Mouse (Mus musculus): ENCODE measurements around the gene Sugt1. TPM values are rescaled to one million over a fixed set of nuclear protein-coding genes. Genes with fewer than 3 reads are reported as not detected.

Gene Sugt1
- polyA plus RNA-seq, 2 experiments = 55.4 to 122 TPM

DNA sequence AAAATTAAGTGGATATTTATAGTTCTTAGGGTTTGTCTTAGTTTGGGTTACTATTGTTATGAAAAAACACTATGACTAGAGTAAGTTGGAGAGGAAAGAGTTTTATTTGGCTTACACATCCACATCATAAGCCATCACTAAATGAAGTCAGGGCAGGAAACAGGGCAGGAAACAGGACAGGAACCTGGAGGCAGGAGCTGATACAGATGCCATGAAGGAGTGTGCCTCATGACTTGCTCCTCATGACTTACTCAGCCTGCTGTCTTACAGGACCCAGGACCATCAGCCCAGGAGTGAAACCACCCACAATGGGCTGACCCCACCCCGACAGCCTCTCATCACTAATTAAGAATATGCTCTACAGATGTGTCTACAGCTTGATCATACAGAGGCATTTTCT is 13.1 kb upstream of the Sugt1 start:
- Histone ChIP-seq H3K9ac (ENCODE audit: low read depth, low read length, severe bottlenecking) (no peak overlapping the region), H3K9me3 (ENCODE audit: control insufficient read depth, low read length) (no peaks in the 10 kb centered on the region), H3K27me3 (ENCODE audit: control insufficient read depth, insufficient read depth, low read length) (no peaks in the 10 kb centered on the region), H3K4me1 (ENCODE audit: control insufficient read depth, insufficient read depth, low read length) (no peaks in the 10 kb centered on the region), H3K36me3 (ENCODE audit: control insufficient read depth, insufficient read depth, low read length) (peaks cover 13% of the 10 kb centered on the region), H3K27ac (replicated peaks; ENCODE audit: low read depth, low read length) (no peak overlapping the region), H3K4me3 (replicated peaks; ENCODE audit: low read length) (no peak overlapping the region), H3K4me2 (replicated peaks; ENCODE audit: low read depth, low read length, severe bottlenecking) (no peak overlapping the region)
- 100% methylated on average over 1 of the region's 1 CpGs for WGBS
- TF ChIP-seq POLR2A (IDR thresholded peaks at IDR 0.05; ENCODE audit: borderline replicate concordance, extremely low read depth, insufficient read depth, insufficient read length) = no peak
- no peak for DNase-seq (ENCODE audit: low spot score)
- ATAC-seq (ENCODE audit: low FRiP score, low read depth) = no peak

GRCm38 (mm10) chr14:79583526-79584245 is 3.8 kb upstream of the Sugt1 start:
- no peak overlapping the region for H3K4me3 ChIP-seq (replicated peaks; ENCODE audit: low read length)
- DNase-seq (ENCODE audit: low spot score) (no peak), ATAC-seq (ENCODE audit: low FRiP score, low read depth) (no peak)
- no peak overlapping the region for H3K27ac ChIP-seq (replicated peaks; ENCODE audit: low read depth, low read length)
- H3K4me1 ChIP-seq (ENCODE audit: control insufficient read depth, insufficient read depth, low read length) = peaks cover 10% of the 10 kb centered on the region
- no peak overlapping the region for H3K4me2 ChIP-seq (replicated peaks; ENCODE audit: low read depth, low read length, severe bottlenecking)
- H3K9ac ChIP-seq (ENCODE audit: low read depth, low read length, severe bottlenecking) = no peak overlapping the region
- H3K27me3 ChIP-seq (ENCODE audit: control insufficient read depth, insufficient read depth, low read length) = no peaks in the 10 kb centered on the region
- no peaks in the 10 kb centered on the region for H3K9me3 ChIP-seq (ENCODE audit: control insufficient read depth, low read length)
- TF ChIP-seq POLR2A (IDR thresholded peaks at IDR 0.05; ENCODE audit: borderline replicate concordance, extremely low read depth, insufficient read depth, insufficient read length) = no peak
- H3K36me3 ChIP-seq (ENCODE audit: control insufficient read depth, insufficient read depth, low read length) = 0 out of 2 replicates have a peak, but pooled peaks cover 3% of the 10 kb centered on the region
- 83% methylated on average over 5 of the region's 5 CpGs for WGBS

- no peak for TF ChIP-seq POLR2A (IDR thresholded peaks at IDR 0.05; ENCODE audit: borderline replicate concordance, extremely low read depth, insufficient read depth, insufficient read length)
- Histone ChIP-seq H3K36me3 (ENCODE audit: control insufficient read depth, insufficient read depth, low read length) (0 out of 2 replicates have a peak, but pooled peaks cover 6% of the 10 kb centered on the region), H3K4me1 (ENCODE audit: control insufficient read depth, insufficient read depth, low read length) (peaks cover 16% of the 10 kb centered on the region), H3K9me3 (ENCODE audit: control insufficient read depth, low read length) (no peaks in the 10 kb centered on the region), H3K27me3 (ENCODE audit: control insufficient read depth, insufficient read depth, low read length) (no peaks in the 10 kb centered on the region), H3K27ac (replicated peaks; ENCODE audit: low read depth, low read length) (peak overlapping the region; percentile 98), H3K9ac (ENCODE audit: low read depth, low read length, severe bottlenecking) (peak overlapping the region; percentile 75), H3K4me2 (replicated peaks; ENCODE audit: low read depth, low read length, severe bottlenecking) (peak overlapping the region; percentile 62), H3K4me3 (replicated peaks; ENCODE audit: low read length) (peak overlapping the region; percentile 67)
- ATAC-seq (ENCODE audit: low FRiP score, low read depth) (no peak), DNase-seq (ENCODE audit: low spot score) (no peak)
- 32% methylated on average over 16 of the region's 16 CpGs for WGBS
Measured at GRCm38 (mm10) chr14:79586499-79587138, 872 bp upstream of the Sugt1 start.

DNA sequence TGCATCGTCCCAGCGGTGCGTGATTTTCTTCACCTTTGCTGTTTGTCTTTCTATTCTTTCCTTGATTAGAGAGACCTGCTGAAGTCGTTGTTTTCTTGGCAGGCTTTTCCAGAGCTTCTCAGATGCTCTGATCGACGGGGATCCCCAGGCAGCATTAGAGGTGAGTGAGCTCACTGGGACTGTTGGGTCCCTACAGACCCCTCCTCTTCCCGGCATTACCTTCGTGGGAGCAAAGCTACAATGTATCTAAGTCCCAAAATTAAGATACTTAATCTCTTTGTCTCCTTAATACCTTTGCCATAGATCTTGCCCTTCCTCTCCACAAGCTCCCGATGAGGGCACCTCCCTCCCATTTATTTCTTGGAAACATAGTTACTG is 350 bp downstream of the Sugt1 start:
- 2% methylated on average over 9 of the region's 9 CpGs for WGBS
- Histone ChIP-seq H3K9me3 (ENCODE audit: control insufficient read depth, low read length) (no peaks in the 10 kb centered on the region), H3K4me2 (replicated peaks; ENCODE audit: low read depth, low read length, severe bottlenecking) (peak overlapping the region; percentile 62), H3K27me3 (ENCODE audit: control insufficient read depth, insufficient read depth, low read length) (no peaks in the 10 kb centered on the region), H3K4me1 (ENCODE audit: control insufficient read depth, insufficient read depth, low read length) (peaks cover 16% of the 10 kb centered on the region), H3K9ac (ENCODE audit: low read depth, low read length, severe bottlenecking) (peak overlapping the region; percentile 75), H3K4me3 (replicated peaks; ENCODE audit: low read length) (peak overlapping the region; percentile 67), H3K36me3 (ENCODE audit: control insufficient read depth, insufficient read depth, low read length) (0 out of 2 replicates have a peak, but pooled peaks cover 8% of the 10 kb centered on the region), H3K27ac (replicated peaks; ENCODE audit: low read depth, low read length) (peak overlapping the region; percentile 98)
- peak; percentile 1; the same call in 1 of the 2 replicates for ATAC-seq (ENCODE audit: low FRiP score, low read depth)
- no peak for TF ChIP-seq POLR2A (IDR thresholded peaks at IDR 0.05; ENCODE audit: borderline replicate concordance, extremely low read depth, insufficient read depth, insufficient read length)
- DNase-seq (ENCODE audit: low spot score) = no peak

GRCm38 (mm10) chr14:79588534-79588951 is 1.1 kb downstream of the Sugt1 start:
- peak overlapping the region; percentile 75 for H3K9ac ChIP-seq (ENCODE audit: low read depth, low read length, severe bottlenecking)
- 89% methylated on average over 9 of the region's 9 CpGs for WGBS

More at GRCm38 (mm10) chr14:79588534-79588951, 1.1 kb downstream of the Sugt1 start:
- H3K27ac ChIP-seq (replicated peaks; ENCODE audit: low read depth, low read length) = no peak overlapping the region
- H3K4me3 ChIP-seq (replicated peaks; ENCODE audit: low read length) = peak overlapping the region; percentile 67
- ATAC-seq (ENCODE audit: low FRiP score, low read depth) (no peak), DNase-seq (ENCODE audit: low spot score) (no peak)
- H3K4me1 ChIP-seq (ENCODE audit: control insufficient read depth, insufficient read depth, low read length) = peaks cover 16% of the 10 kb centered on the region
- H3K4me2 ChIP-seq (replicated peaks; ENCODE audit: low read depth, low read length, severe bottlenecking) = peak overlapping the region; percentile 62
- no peaks in the 10 kb centered on the region for H3K27me3 ChIP-seq (ENCODE audit: control insufficient read depth, insufficient read depth, low read length)
- H3K9me3 ChIP-seq (ENCODE audit: control insufficient read depth, low read length) = no peaks in the 10 kb centered on the region
- 0 out of 2 replicates have a peak, but pooled peaks cover 8% of the 10 kb centered on the region for H3K36me3 ChIP-seq (ENCODE audit: control insufficient read depth, insufficient read depth, low read length)
- no peak for TF ChIP-seq POLR2A (IDR thresholded peaks at IDR 0.05; ENCODE audit: borderline replicate concordance, extremely low read depth, insufficient read depth, insufficient read length)

Data from limb, embryonic 14.5 days (tissue).